Mouse (Mus musculus): ENCODE data around the gene Capn1. TPM values are rescaled to one million over a fixed set of nuclear protein-coding genes. Genes with fewer than 3 reads are reported as not detected.
A peak's percentile ranks its signal among the peaks of the same experiment; 100 is the strongest.
"Not testable (repeated sequence)": the region's sequence is repeated elsewhere in the genome, so short reads cannot be mapped to it uniquely, and the experiment has no call there.

Gene Capn1
- 10 to 100 TPM; 40.6 to 54.1 (median 47.3) TPM for total RNA-seq (2022)

GRCm38 (mm10) chr19:6015511-6016315 lies at the start of gene Capn1:
Capn1 (minus strand) TSS chr19:6015897.
- DNase-seq, result peak; percentile 56

- DNase-seq, result no peak
These were observed 47.4 kb upstream of the Capn1 start for GRCm38 (mm10) chr19:6063081-6063480.

GRCm38 (mm10) chr19:6062418-6062817 lies 46.7 kb upstream of the Capn1 start:
- no peak for DNase-seq

- DNase-seq, result no peak
These were observed 46.1 kb upstream of the Capn1 start for GRCm38 (mm10) chr19:6061641-6062302.

- DNase-seq, result peak; percentile 94
These were observed 45.4 kb upstream of the Capn1 start, which contains the start of gene Znhit2 for GRCm38 (mm10) chr19:6061021-6061533. Znhit2 (plus strand) TSS chr19:6061192.

- DNase-seq, result no peak
These were observed 43.3 kb upstream of the Capn1 start for GRCm38 (mm10) chr19:6058966-6059365.

GRCm38 (mm10) chr19:6058513-6058912 lies 42.8 kb upstream of the Capn1 start:
- DNase-seq, result no peak

GRCm38 (mm10) chr19:6057313-6058096 lies 41.8 kb upstream of the Capn1 start, which contains the start of the genes Mrpl49 and Fau:
Mrpl49 (minus strand) TSS chr19:6057785.
Fau (plus strand) TSS chr19:6057844.
- DNase-seq, result peak; percentile 98

GRCm38 (mm10) chr19:6056696-6057095 lies 41.0 kb upstream of the Capn1 start:
- no peak for DNase-seq

- DNase-seq, result no peak
These were observed 38.6 kb upstream of the Capn1 start for GRCm38 (mm10) chr19:6054296-6054695.

GRCm38 (mm10) chr19:6052516-6052915 lies 36.8 kb upstream of the Capn1 start:
- DNase-seq, result no peak

GRCm38 (mm10) chr19:6048681-6049410 lies 33.1 kb upstream of the Capn1 start:
- no peak for DNase-seq

- no peak for DNase-seq
These were observed 32.1 kb upstream of the Capn1 start for GRCm38 (mm10) chr19:6047899-6048166.

GRCm38 (mm10) chr19:6047154-6047898 lies 31.6 kb upstream of the Capn1 start:
- DNase-seq, result no peak

GRCm38 (mm10) chr19:6046294-6047153 lies 30.8 kb upstream of the Capn1 start, which contains the start of gene Syvn1:
Syvn1 (plus strand) TSS chr19:6046576.
- DNase-seq, result peak; percentile 92

- no peak for DNase-seq
These were observed 29.9 kb upstream of the Capn1 start for GRCm38 (mm10) chr19:6045366-6046293.

GRCm38 (mm10) chr19:6044102-6044501 lies 28.4 kb upstream of the Capn1 start:
- DNase-seq, result not testable (repeated sequence)

GRCm38 (mm10) chr19:6042293-6042692 lies 26.6 kb upstream of the Capn1 start:
- no peak for DNase-seq

GRCm38 (mm10) chr19:6040002-6040401 lies 24.3 kb upstream of the Capn1 start:
- no peak for DNase-seq

All from adrenal gland, adult 8-10 months (tissue).